Mouse (Mus musculus) MN1 (cell line): ENCODE measurements around the gene Neu1.
"Not testable (repeated sequence)": the region's sequence is repeated elsewhere in the genome, so short reads cannot be mapped to it uniquely, and the experiment has no call there.

Experiments used
- DNase-seq: peaks from one replicate; pipeline ENCODE4 v3.0.0-alpha.2; 2016; ENCODE audit warnings: low spot score

The Neu1 gene

GRCm38 (mm10) chr17:34948721-34949552 is 17.9 kb downstream of the Neu1 start:
- DNase-seq, result not testable (repeated sequence)

DNA sequence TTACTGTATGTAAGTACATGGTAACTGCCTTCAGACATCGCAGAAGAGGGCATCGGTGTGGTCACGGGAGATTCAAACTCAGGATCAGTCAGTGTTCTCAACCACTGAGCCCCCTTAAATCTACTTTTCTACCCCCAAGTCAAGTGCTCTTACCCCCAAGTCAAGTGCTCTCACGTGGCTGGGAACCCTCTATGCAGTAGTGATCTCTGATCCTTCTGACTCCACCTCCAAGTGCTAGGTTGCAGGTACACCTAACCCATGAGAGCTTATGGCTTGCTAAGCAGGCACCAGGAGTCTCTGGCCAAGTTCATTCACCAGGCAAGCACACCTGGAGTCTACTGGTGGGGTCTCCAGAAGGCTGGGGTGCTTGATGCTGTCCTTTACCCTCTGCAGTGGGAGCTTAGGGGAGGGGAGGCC is 18.5 kb downstream of the Neu1 start:
- no peak for DNase-seq

DNA sequence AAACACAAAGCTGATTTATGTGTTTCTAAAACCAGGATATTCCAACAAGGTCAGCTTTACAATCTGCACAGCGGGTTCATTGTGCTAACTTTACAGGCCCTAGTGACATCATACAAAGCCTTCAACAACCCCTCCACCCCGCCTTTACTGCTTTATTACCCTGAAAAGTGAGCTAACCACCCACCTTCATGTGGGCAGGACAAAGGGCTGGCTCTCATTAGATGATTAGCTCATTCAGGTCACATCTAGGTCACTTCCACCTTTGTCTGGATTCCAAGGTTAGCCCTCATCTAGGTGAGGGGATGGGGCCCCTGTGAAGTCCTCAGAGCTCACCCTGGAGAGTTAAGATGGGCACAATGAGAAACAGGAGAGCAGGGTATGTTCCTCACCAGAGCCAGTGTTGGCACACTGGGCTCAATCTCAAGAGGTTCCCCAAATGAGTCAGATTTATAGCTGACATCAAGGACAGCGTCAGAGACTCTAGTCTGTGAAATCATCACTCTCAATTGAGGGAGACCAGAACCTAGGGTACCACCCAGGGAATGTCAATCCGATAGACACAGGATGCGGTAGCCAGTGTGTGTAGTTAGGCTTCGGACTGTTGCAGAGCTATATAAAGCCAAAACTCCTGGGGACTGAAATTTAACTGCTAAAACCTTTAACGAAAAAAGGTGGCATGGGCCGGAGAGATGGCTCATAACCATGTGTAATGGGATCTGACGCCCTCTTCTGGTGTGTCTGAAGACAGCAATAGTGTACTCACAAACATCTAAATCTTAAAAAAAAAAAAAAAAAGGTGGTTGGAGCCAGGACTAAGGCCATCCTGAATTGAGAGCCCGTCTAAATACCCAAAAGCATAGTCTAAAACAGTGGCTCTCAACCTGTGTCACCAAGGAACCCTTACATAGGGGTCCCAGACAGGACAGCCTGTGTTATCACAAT is 19.7 kb downstream of the Neu1 start:
- DNase-seq, result peak; percentile 52

- peak; percentile 56 for DNase-seq
These were observed 20.8 kb downstream of the Neu1 start for GRCm38 (mm10) chr17:34951636-34952377.

DNA sequence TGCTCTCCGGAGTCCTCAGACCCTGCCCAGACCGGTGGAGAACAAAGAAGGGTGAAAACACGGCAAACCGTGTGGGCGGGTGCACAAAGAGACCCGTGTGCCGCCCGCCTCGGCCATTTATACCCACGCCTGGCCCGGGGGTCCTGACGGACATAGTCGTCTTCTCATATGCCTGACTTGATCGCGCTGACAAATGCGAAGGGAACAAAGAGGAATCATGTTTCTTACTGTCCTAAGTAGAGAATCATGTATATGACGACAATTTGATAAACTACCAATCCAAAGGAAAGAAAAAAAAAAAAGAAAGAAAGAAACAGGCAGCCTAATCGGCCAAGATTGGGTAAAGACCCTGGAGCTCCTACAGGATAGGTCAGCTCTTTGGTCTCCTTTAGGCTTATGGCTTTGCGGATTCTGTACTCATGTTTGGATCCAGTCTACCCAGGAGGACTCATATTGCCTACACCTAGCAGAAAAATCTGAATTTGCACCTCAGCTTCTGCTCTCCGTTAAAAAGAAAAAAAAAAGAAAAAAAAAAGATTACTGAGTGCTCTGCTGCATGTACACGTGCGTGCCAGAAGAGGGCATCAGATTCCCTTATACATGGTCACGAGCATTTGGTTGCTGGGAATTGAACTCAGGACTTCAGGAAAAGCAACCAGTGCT is 21.5 kb downstream of the Neu1 start:
- DNase-seq, result peak; percentile 85

DNA sequence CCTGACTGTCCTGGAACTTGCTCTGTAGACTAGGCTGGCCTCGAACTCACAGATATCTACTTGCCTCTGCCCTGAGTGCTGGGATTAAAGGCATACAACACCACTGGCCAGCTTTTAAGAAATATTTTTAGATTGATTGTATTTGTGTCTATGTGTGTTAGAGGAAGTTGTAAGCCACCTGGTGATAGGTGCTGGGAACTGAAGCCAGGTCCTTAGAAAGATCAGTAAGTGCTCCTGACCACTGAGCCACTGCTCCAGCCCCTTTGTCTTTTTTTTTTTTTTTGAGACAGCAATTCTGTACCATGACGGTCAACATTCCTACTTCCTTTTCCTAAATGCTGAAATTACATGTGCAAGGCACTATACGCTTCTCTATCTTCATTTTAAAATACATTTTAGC is 22.2 kb downstream of the Neu1 start:
- DNase-seq, result no peak

DNA sequence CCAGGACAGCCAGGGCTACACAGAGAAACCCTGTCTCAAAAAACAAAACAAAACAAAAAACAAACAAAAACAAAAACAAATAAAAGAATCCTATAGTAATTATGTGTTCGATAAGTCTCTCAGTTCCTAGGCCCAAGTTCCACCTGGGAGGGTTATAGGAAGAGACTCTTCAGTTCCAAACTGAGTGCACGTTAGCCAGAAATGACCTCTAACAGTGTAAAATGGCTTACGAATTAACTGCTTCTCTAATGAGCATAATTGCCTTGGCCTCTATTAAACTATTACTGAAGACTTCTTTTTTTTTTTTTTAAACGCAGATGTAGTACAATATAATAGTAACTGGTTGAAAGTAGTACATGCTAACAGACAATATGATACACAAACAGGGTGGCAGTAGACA is 22.9 kb downstream of the Neu1 start:
- DNase-seq, result no peak

GRCm38 (mm10) chr17:34954831-34955230 is 23.8 kb downstream of the Neu1 start:
- DNase-seq, result no peak

GRCm38 (mm10) chr17:34955884-34956283 is 24.8 kb downstream of the Neu1 start:
- no peak for DNase-seq

- peak; percentile 34 for DNase-seq
These were observed 25.3 kb downstream of the Neu1 start for GRCm38 (mm10) chr17:34956340-34956739.

DNA sequence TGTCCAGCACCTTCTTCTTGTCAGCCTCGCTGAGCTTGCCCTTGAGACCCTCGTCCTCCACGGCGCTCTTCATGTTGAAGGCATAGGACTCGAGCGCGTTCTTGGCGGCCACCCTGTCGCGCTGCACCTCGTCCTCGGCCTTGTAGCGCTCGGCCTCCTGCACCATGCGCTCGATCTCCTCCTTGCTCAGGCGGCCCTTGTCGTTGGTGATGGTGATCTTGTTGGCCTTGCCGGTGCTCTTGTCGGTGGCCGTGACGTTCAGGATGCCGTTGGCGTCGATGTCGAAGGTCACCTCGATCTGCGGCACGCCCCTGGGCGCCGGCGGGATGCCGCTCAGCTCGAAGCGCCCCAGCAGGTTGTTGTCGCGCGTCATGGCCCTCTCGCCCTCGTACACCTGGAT is 26.2 kb downstream of the Neu1 start:
- not testable (repeated sequence) for DNase-seq

GRCm38 (mm10) chr17:34957966-34958365 is 26.9 kb downstream of the Neu1 start:
- DNase-seq, result not testable (repeated sequence)

GRCm38 (mm10) chr17:34958734-34959129 is 27.7 kb downstream of the Neu1 start:
- DNase-seq, result not testable (repeated sequence)

DNA sequence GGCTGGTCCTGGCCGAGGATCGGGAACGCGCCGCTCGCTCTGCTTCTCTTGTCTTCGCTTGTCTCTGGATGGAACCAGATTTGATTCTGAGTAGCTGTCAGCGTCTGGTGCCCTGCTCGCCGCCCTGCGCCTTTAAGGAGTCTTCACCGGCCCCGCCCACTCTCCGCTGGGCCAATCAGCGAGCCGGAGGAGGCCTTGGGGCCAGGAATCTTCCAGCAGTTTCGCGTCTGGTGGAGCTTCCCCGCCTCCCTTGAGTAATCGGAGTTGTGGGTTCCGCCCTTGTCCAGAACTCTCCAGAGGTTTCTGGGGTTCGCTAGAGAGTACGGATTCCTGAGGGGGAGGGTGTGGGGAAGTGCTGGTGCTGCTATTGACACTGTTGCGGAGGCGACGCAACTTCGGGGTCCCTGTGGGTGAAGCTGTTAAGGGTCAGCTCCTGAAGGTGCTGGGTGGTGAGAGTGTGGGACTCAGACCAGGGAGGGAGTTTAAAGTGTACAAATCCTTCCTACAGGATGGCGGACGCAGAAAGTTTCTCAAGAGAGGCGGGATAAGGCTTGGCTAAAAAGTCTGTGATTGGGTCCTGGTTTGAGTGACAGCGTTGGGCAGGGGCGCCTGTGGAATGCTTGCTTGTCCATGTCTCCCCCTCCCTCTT is 28.2 kb downstream of the Neu1 start, which contains the start of gene Hspa1b:
Gene Hspa1b, minus strand, starts transcription at position 109 of the 649 bp plus-strand sequence.
- DNase-seq, result not testable (repeated sequence)

DNA sequence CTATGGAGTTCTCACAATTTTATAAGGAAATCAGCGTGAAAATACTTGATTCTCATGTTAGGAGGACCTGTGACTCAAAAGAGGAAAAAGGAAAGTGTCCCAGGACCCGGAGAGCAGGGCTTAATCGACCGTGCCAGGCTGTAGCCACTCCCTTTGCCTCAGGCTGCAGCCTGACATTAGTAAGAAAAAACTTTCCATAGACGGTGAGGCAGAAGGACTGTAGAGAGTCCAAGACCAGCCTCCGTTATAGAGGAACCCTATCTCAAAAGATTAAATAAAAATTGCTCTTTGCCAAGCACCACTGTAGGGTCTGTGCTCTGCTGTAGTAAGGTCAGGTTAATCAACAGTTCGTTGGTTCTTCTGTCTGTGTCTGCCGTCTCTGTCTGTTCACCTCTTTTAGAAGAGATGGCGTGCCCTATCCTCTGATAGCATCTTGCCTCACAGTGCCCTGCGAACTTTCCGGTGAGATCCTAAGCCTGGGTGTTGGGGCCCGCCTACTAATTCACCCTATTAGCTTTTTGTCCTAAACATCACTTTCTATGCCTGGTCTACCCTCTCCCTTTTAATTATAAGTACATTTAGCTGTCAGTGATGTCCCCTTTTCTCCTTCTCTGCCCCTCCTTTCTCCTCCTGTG is 28.9 kb downstream of the Neu1 start:
- no peak for DNase-seq

GRCm38 (mm10) chr17:34960702-34961493 is 29.8 kb downstream of the Neu1 start:
- no peak for DNase-seq

DNA sequence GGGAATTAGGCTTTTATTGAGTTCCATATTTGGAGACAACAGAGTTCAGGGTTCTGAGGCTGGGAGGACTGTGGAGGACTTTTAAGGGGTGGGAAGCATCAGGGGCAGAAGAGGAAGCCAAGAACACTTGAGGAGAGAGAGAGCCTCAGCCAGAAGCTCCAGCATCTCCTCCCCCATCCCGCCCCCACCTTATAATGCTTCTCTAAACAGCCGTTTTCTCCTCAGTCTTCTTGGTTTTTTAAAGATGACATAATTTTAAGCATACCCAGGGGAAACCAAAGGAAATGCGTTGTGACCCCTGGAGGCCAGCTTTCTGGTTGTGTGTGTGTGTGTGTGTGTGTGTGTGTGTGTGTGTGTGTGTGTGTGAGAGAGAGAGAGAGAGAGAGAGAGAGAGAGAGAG is 31.1 kb downstream of the Neu1 start:
- no peak for DNase-seq

GRCm38 (mm10) chr17:34962841-34963240 is 31.8 kb downstream of the Neu1 start:
- no peak for DNase-seq

GRCm38 (mm10) chr17:34964640-34965049 is 33.6 kb downstream of the Neu1 start:
- peak; percentile 52 for DNase-seq

GRCm38 (mm10) chr17:34965627-34966026 is 34.6 kb downstream of the Neu1 start:
- DNase-seq, result peak; percentile 51
